Mouse (Mus musculus): ENCODE results near the gene Tmem164.

GRCm38 (mm10) chrX:142828184-142828908, 147.1 kb downstream of the Tmem164 start:
- TF ChIP-seq MAX (IDR thresholded peaks at IDR 0.05), result no peak
- no peak for TF ChIP-seq CEBPB (IDR thresholded peaks at IDR 0.05; ENCODE audit: low read depth)
- TF ChIP-seq CTCF (IDR thresholded peaks at IDR 0.05; ENCODE audit: control insufficient read depth, insufficient read depth, insufficient read length), result no peak
